8 mouse cellular contexts compared by ENCODE assay signal in the genomic region with DNA sequence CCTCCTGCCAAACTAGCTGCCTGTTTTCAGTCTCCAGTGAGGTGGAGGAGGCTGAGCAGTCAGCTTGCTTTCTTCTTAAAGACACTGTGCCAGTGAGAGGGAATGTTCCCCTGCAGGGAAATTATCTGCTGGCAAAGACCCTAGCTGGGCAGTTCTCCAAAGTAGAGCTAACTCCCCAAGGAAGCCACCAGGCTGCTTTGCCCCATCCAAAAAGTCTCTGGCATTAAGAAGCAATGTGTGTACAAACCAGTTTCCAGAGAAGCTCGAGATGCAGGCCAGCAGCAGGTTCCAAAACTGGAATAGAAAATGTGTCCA.
DNase-seq lines count a peak whose midpoint lies in the region; ATAC-seq and TF ChIP-seq lines count a peak whose summit lies in the region.

No protein-coding gene starts in this region.

- TF ChIP-seq CTCF in intestine, postnatal 0 days (IDR thresholded peaks at IDR 0.05; ENCODE audit: low read depth) = no peak

- H3K27ac ChIP-seq in limb, embryonic 14.5 days (replicated peaks; ENCODE audit: low read depth, low read length) = no peak overlapping the region
- H3K27ac ChIP-seq in limb, embryonic 10.5 days = no peak overlapping the region
- H3K27ac ChIP-seq in heart, embryonic 12.5 days (ENCODE audit: poor library complexity, severe bottlenecking) = 0 out of 2 replicates have a peak overlapping the region, but pooled peaks have one; percentile 9
- no peak overlapping the region for H3K27ac ChIP-seq in intestine, postnatal 0 days (ENCODE audit: low read depth, low read length)

- no peaks in the 10 kb centered on the region for H3K4me1 ChIP-seq in limb, embryonic 14.5 days (ENCODE audit: control insufficient read depth, insufficient read depth, low read length)
- H3K4me1 ChIP-seq in limb, embryonic 10.5 days = no peaks in the 10 kb centered on the region
- H3K4me1 ChIP-seq in heart, embryonic 12.5 days (replicated peaks) = peaks cover 18% of the 10 kb centered on the region
- no peaks in the 10 kb centered on the region for H3K4me1 ChIP-seq in intestine, postnatal 0 days (replicated peaks; ENCODE audit: control insufficient read depth, insufficient read depth, low read length)

- peak; percentile 52 for DNase-seq in limb, embryonic 14.5 days (ENCODE audit: low spot score)
- no peak for DNase-seq in limb, embryonic 10.5 days (ENCODE audit: low spot score)
- DNase-seq in cerebellum, postnatal 25 days = peak; percentile 73 to 80
- DNase-seq in left cerebral cortex, adult 9 months (ENCODE audit: low spot score in 2 of 2) = peak; percentile 83 to 93
- DNase-seq in right cerebral cortex, postnatal 10 days (ENCODE audit: low spot score in 2 of 2) = peak; percentile 95 to 96

- no peaks in the 10 kb centered on the region for H3K9me3 ChIP-seq in limb, embryonic 14.5 days (ENCODE audit: control insufficient read depth, low read length)
- no peaks in the 10 kb centered on the region for H3K9me3 ChIP-seq in limb, embryonic 10.5 days (replicated peaks)
- H3K9me3 ChIP-seq in heart, embryonic 12.5 days (replicated peaks) = no peaks in the 10 kb centered on the region
- H3K9me3 ChIP-seq in intestine, postnatal 0 days (ENCODE audit: control insufficient read depth) = no peaks in the 10 kb centered on the region

- no peak for TF ChIP-seq POLR2A in limb, embryonic 14.5 days (IDR thresholded peaks at IDR 0.05; ENCODE audit: borderline replicate concordance, extremely low read depth, insufficient read depth, insufficient read length)

- H3K36me3 ChIP-seq in limb, embryonic 14.5 days (ENCODE audit: control insufficient read depth, insufficient read depth, low read length) = no peaks in the 10 kb centered on the region
- no peaks in the 10 kb centered on the region for H3K36me3 ChIP-seq in limb, embryonic 10.5 days
- no peaks in the 10 kb centered on the region for H3K36me3 ChIP-seq in heart, embryonic 12.5 days
- H3K36me3 ChIP-seq in intestine, postnatal 0 days (ENCODE audit: control insufficient read depth, insufficient read depth) = no peaks in the 10 kb centered on the region

- no peak overlapping the region for H3K4me3 ChIP-seq in limb, embryonic 14.5 days (replicated peaks; ENCODE audit: low read length)
- H3K4me3 ChIP-seq in limb, embryonic 10.5 days = no peak overlapping the region
- no peak overlapping the region for H3K4me3 ChIP-seq in heart, embryonic 12.5 days
- H3K4me3 ChIP-seq in intestine, postnatal 0 days (ENCODE audit: low read depth, low read length) = no peak overlapping the region

- no peak overlapping the region for H3K4me2 ChIP-seq in limb, embryonic 14.5 days (replicated peaks; ENCODE audit: low read depth, low read length, severe bottlenecking)
- H3K4me2 ChIP-seq in heart, embryonic 12.5 days = no peak overlapping the region
- H3K4me2 ChIP-seq in intestine, postnatal 0 days (replicated peaks; ENCODE audit: low read depth) = no peak overlapping the region

- no peak overlapping the region for H3K9ac ChIP-seq in limb, embryonic 14.5 days (ENCODE audit: low read depth, low read length, severe bottlenecking)
- no peak overlapping the region for H3K9ac ChIP-seq in heart, embryonic 12.5 days
- no peak overlapping the region for H3K9ac ChIP-seq in intestine, postnatal 0 days (ENCODE audit: low read depth, low read length)

- ATAC-seq in limb, embryonic 14.5 days (ENCODE audit: low FRiP score, low read depth) = no peak; the same call in 1 of the 2 replicates
- ATAC-seq in heart, embryonic 12.5 days (ENCODE audit: insufficient number of reproducible peaks, low FRiP score) = peak; percentile 29; the same call in 1 of the 2 replicates
- ATAC-seq in granulocyte monocyte progenitor cell, adult 5-6 weeks (replicated peaks; ENCODE audit: poor library complexity, severe bottlenecking) = no peak
- ATAC-seq in intestine, postnatal 0 days = no peak

- 56% methylated on average over 1 of the region's 1 CpGs for WGBS in limb, embryonic 14.5 days
- 71% methylated on average over 1 of the region's 1 CpGs for WGBS in limb, embryonic 10.5 days
- WGBS in heart, embryonic 12.5 days = 34% methylated on average over 1 of the region's 1 CpGs
- WGBS in intestine, postnatal 0 days = 60% methylated on average over 1 of the region's 1 CpGs

- no peaks in the 10 kb centered on the region for H3K27me3 ChIP-seq in limb, embryonic 14.5 days (ENCODE audit: control insufficient read depth, insufficient read depth, low read length)
- no peaks in the 10 kb centered on the region for H3K27me3 ChIP-seq in limb, embryonic 10.5 days (ENCODE audit: low read depth, poor library complexity, severe bottlenecking)
- H3K27me3 ChIP-seq in heart, embryonic 12.5 days (replicated peaks) = no peaks in the 10 kb centered on the region
- H3K27me3 ChIP-seq in intestine, postnatal 0 days (replicated peaks; ENCODE audit: control insufficient read depth, insufficient read depth, low read length) = no peaks in the 10 kb centered on the region
